Mouse (Mus musculus): ENCODE measurements at regions not wholly inside any gene's neighbourhood (a gene's known extent, or its start where the extent isn't known, plus 50 kb on each side); places are given as distances from the start of the nearest gene placed in this dataset.

DNA sequence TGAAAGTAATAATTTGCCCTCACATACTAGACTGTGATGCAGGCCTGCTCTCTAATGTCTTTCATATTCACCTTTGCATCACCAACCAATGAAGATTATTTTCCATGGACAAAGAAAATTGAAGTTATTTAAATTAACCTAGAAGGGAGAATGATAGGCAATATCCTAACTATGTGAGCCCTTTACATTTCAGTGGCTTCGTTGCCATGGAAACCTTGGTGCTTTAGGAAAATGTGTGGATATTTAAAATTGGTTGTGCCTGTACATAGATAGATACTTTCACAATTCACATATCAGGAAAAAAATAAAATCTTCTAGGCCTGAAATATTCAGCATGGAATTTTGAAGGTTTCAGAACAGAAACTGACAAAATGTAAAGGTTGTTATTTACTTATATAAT lies 1080.6 kb upstream of the Gm8797 start:
- no peak for DNase-seq (ENCODE audit: low spot score)

DNA sequence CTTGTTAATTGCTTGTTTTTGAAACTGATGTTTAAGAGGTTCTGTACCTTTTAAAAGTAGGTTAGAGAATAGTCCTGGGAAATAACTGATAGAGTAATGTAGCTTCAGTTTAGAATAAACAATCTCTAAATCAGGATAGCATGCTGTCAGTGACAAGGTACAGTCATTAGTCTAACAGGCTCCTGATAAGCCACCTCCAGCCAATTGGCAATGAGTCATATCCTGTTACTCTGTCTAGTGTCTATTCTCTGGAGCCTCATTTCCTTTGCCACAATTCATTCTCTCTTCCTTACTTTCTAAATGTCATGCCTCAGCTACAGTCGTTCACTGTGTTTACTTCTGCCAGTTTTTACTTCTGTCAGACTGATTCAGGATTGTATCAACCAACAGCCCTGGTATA lies 1061.1 kb upstream of the Gm8797 start:
- DNase-seq (ENCODE audit: low spot score), result peak; percentile 55
